Mouse (Mus musculus) ES-Bruce4 (cell line): ENCODE data around the gene Tnfrsf14.

ENCODE experiments used
- CTCF ChIP-seq: IDR thresholded peaks from one replicate; pipeline ENCODE4 v1.8.1; 2011; ENCODE audit warnings: low read depth, low read length
- EP300 ChIP-seq: IDR thresholded peaks from 2 replicates; pipeline ENCODE4 v1.6.1; 2011; ENCODE audit warnings: low read depth, low read length; ENCODE audit not compliant: insufficient read depth
- POLR2A ChIP-seq: IDR thresholded peaks from one replicate; pipeline ENCODE4 v1.8.1; 2011; ENCODE audit warnings: low read length; ENCODE audit not compliant: insufficient read depth

DNA sequence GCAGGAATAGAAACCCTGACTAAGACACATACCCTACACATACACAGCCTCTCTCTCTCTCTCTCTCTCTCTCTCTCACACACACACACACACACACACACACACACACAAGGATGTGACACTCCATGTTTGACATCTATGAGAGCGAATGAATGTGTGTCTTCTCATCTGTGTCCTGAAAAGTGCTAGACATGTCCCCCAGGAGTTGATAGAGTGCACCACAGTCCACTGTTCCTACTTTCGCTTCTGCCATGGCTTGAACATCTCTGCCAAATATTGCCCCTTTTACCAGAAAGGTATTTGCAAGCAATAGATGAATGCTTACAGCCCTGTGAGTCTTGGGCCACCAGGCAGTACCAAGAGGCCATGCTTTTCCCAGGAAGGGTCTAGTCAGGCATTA is 11.8 kb upstream of the Tnfrsf14 start:
- TF ChIP-seq EP300, result no peak
- no peak for TF ChIP-seq POLR2A
- TF ChIP-seq CTCF, result no peak
